In genomic region chr16:4607818-4608531, GRCm38 (mm10) we compare ENCODE assay signal across 9 mouse cellular contexts. TPM values are rescaled to one million over a fixed set of nuclear protein-coding genes. Genes with fewer than 3 reads are reported as not detected.
DNase-seq lines count a peak whose midpoint lies in the region; ATAC-seq and TF ChIP-seq lines count a peak whose summit lies in the region.
"Had no signal": no experiment of that assay in that cellular context is flagged by ENCODE, and none has a peak within 500 bp of the region (broad histone marks: within the 10 kb centered on the region; RNA-seq: fewer than 3 reads in every experiment).

No protein-coding gene starts in this region.

- H3K36me3 ChIP-seq in forebrain, embryonic 10.5 days (replicated peaks) = peaks cover 48% of the 10 kb centered on the region

- H3K4me1 ChIP-seq in forebrain, embryonic 10.5 days = peaks cover 48% of the 10 kb centered on the region
- H3K4me1 ChIP-seq in lung, adult 2 months (ENCODE audit: control insufficient read depth, insufficient read depth, low read length) = peaks cover 38% of the 10 kb centered on the region

- no peaks in the 10 kb centered on the region for H3K9me3 ChIP-seq in forebrain, embryonic 10.5 days

- no peaks in the 10 kb centered on the region for H3K27me3 ChIP-seq in forebrain, embryonic 10.5 days (ENCODE audit: poor library complexity, severe bottlenecking)

- no peak overlapping the region for H3K4me3 ChIP-seq in forebrain, embryonic 10.5 days
- H3K4me3 ChIP-seq in lung, adult 2 months (replicated peaks; ENCODE audit: extremely low read depth, low read depth, low read length) = no peak overlapping the region
- H3K4me3 ChIP-seq: erythroblast, embryonic 14.5 days had no signal

- TF ChIP-seq POLR2A in lung, adult 2 months (IDR thresholded peaks at IDR 0.05; ENCODE audit: borderline replicate concordance, extremely low read depth, low read depth, low read length) = no peak

- TF ChIP-seq CTCF in lung, adult 2 months (IDR thresholded peaks at IDR 0.05; ENCODE audit: insufficient read depth, low read length) = peak; percentile 93

- ATAC-seq in CD4-positive, CD25-positive, alpha-beta regulatory T cell, adult 4 months = peak; percentile 94
- peak; percentile 65 for ATAC-seq in neutrophil, adult 5-6 weeks (ENCODE audit: extremely low read depth, insufficient number of reproducible peaks, low FRiP score, poor library complexity, severe bottlenecking)

- DNase-seq in brain, adult 2 months (ENCODE audit: low read depth, low spot score) = peak; percentile 90
- DNase-seq in forebrain, embryonic 10.5 days (ENCODE audit: extremely low spot score, low spot score) = peak; percentile 75
- peak; percentile 87 to 90 for DNase-seq in heart, postnatal 14 days
- DNase-seq in kidney, postnatal 4 days = peak; percentile 89 to 93
- peak; percentile 79 for DNase-seq in lung, adult 2 months
- peak; percentile 44 for DNase-seq in testis, postnatal 14 days (ENCODE audit: low spot score)

- 59% methylated on average over 9 of the region's 9 CpGs for WGBS in forebrain, embryonic 10.5 days
- WGBS in lung, adult 2 months = 42% methylated on average over 9 of the region's 9 CpGs

- no peak overlapping the region for H3K27ac ChIP-seq in forebrain, embryonic 10.5 days

- intact Hi-C loops in heart, postnatal 14 days (cut with DNase I) = loop anchor here (1.0 to 10.0 kb wide), 4 partner anchors 40 to 303 kb away; no protein-coding TSS in a partner anchor

RNA-seq across cellular contexts. Expression of gene Glis2, which starts 13.5 kb away (rescaled TPM):
- polyA plus RNA-seq in CD4-positive, CD25-positive, alpha-beta regulatory T cell, adult 4 months (2017; shearing (Covaris generic)) = under 1 TPM in 1 of 2 experiments, not detected in 1; 0.73 TPM
- polyA plus RNA-seq in forebrain, embryonic 10.5 days (2016; fragmentation: Nextera tagmentation; extraction: Ambion mirVana) = 22.5 and 23.2 TPM in 2 replicates
- total RNA-seq in heart, postnatal 14 days (2021) = 10 to 100 TPM; 20.8 to 23.0 TPM
- polyA plus RNA-seq in lung, adult 2 months (2012; rRNA removed) = 66.5 and 76.4 TPM in 2 replicates
- not detected in 2 replicates for total RNA-seq in neutrophil, adult 5-6 weeks (2017)

RNA-seq across cellular contexts. Expression of gene Pam16, which starts 16.8 kb away (rescaled TPM):
- 10 to 100 TPM; 35.7 TPM for polyA plus RNA-seq in CD4-positive, CD25-positive, alpha-beta regulatory T cell, adult 4 months (2017; shearing (Covaris generic))
- polyA plus RNA-seq in forebrain, embryonic 10.5 days (2016; fragmentation: Nextera tagmentation; extraction: Ambion mirVana) = 93.5 and 94.7 TPM in 2 replicates
- total RNA-seq in heart, postnatal 14 days (2021) = 100 to 1,000 TPM; 119 to 137 TPM
- 8.4 and 12.3 TPM in 2 replicates for polyA plus RNA-seq in lung, adult 2 months (2012; rRNA removed)
- 14.2 and 15.4 TPM in 2 replicates for total RNA-seq in neutrophil, adult 5-6 weeks (2017)

RNA-seq across cellular contexts. Expression of gene Vasn, which starts 31.8 kb away (rescaled TPM):
- 1 to 10 TPM; 2.2 to 2.9 TPM for polyA plus RNA-seq in CD4-positive, CD25-positive, alpha-beta regulatory T cell, adult 4 months (2017; shearing (Covaris generic))
- polyA plus RNA-seq in forebrain, embryonic 10.5 days (2016; fragmentation: Nextera tagmentation; extraction: Ambion mirVana) = 9.2 and 9.3 TPM in 2 replicates
- 10 to 100 TPM; 12.1 to 14.7 TPM for total RNA-seq in heart, postnatal 14 days (2021)
- 86.4 and 91.1 TPM in 2 replicates for polyA plus RNA-seq in lung, adult 2 months (2012; rRNA removed)
- 0.12 and 1.4 TPM in 2 replicates for total RNA-seq in neutrophil, adult 5-6 weeks (2017)

RNA-seq across cellular contexts. Expression of gene Dnaja3, which starts 31.8 kb away (rescaled TPM):
- 10 to 100 TPM; 24.4 to 29.0 TPM for polyA plus RNA-seq in CD4-positive, CD25-positive, alpha-beta regulatory T cell, adult 4 months (2017; shearing (Covaris generic))
- 63.7 and 66.3 TPM in 2 replicates for polyA plus RNA-seq in forebrain, embryonic 10.5 days (2016; fragmentation: Nextera tagmentation; extraction: Ambion mirVana)
- total RNA-seq in heart, postnatal 14 days (2021) = 100 to 1,000 TPM; 121 to 123 TPM
- polyA plus RNA-seq in lung, adult 2 months (2012; rRNA removed) = 16.1 and 21.2 TPM in 2 replicates
- 24.2 and 33.9 TPM in 2 replicates for total RNA-seq in neutrophil, adult 5-6 weeks (2017)

RNA-seq across cellular contexts. Expression of gene Tfap4, which starts 48.3 kb away (rescaled TPM):
- polyA plus RNA-seq in CD4-positive, CD25-positive, alpha-beta regulatory T cell, adult 4 months (2017; shearing (Covaris generic)) = 1 to 10 TPM; 6.5 to 7.3 TPM
- polyA plus RNA-seq in forebrain, embryonic 10.5 days (2016; fragmentation: Nextera tagmentation; extraction: Ambion mirVana) = 32.0 and 37.5 TPM in 2 replicates
- 1 to 10 TPM; 3.0 to 3.1 TPM for total RNA-seq in heart, postnatal 14 days (2021)
- 6.0 and 6.9 TPM in 2 replicates for polyA plus RNA-seq in lung, adult 2 months (2012; rRNA removed)
- total RNA-seq in neutrophil, adult 5-6 weeks (2017) = 8.0 and 8.5 TPM in 2 replicates

Comparison
In these comparisons a context has a peak if more than half of its experiments do, and no peak if none do; other contexts are left out.
1. RNA of gene Glis2, which starts 13.5 kb away (polyA plus RNA-seq): 66.5 to 76.4 TPM in lung, adult 2 months and 22.5 to 23.2 TPM in forebrain, embryonic 10.5 days; 0.73 TPM in CD4-positive, CD25-positive, alpha-beta regulatory T cell, adult 4 months; every median in the first group is over 10 times any median in the second.
2. Peak in every context shown above with its lines, with median percentiles within 50 percentile points of each other: DNase-seq.